Mouse (Mus musculus) heart, adult 2 months (tissue): ENCODE data around the gene Dtd1.

Source experiments
- CTCF ChIP-seq: fragments of 200-600 bp; IDR thresholded peaks from 2 replicates; pipeline ENCODE4 v1.8.1; 2022; ENCODE audit warnings: antibody characterized with exemption, mild to moderate bottlenecking, moderate library complexity
- POLR2A ChIP-seq: fragments of 200-500 bp; IDR thresholded peaks from 2 replicates; pipeline ENCODE4 v1.6.1; 2011; ENCODE audit warnings: mild to moderate bottlenecking, low read depth, low read length, control low read depth; ENCODE audit not compliant: insufficient read depth

- no peak for TF ChIP-seq POLR2A
- no peak for TF ChIP-seq CTCF
Measured at GRCm38 (mm10) chr2:144641991-144642390, 42.3 kb downstream of the Dtd1 start.
